Mouse (Mus musculus): Measurements from ENCODE around the gene Riok2.

DNA sequence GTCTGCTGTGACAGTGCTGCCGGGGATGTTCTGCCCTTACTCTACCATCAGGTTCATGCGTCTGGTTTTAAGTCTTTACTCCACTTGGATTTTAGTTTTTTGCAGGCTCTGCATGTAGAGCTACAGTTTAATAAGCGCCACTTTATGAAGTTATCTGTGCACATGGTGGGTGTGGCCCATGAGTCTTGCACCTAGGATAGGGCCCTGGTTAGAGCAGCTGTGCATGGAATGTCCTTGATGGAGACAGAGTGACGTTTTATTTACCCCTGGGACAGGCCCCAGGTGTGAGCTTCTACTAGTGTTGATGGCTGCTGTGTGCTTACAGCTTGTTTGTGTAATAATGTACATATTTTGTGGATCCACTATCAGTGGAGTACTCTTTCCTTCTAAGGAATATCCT lies 47.5 kb upstream of the Riok2 start:
- TF ChIP-seq MAX (IDR thresholded peaks at IDR 0.05) (no peak), CTCF (IDR thresholded peaks at IDR 0.05; ENCODE audit: control insufficient read depth, insufficient read depth, insufficient read length) (no peak), MYOD1 (IDR thresholded peaks at IDR 0.05; ENCODE audit: control insufficient read depth, insufficient read length, low read depth) (no peak), MYOG (IDR thresholded peaks at IDR 0.05; ENCODE audit: control insufficient read depth, extremely low read depth, insufficient read length) (no peak)
